Mouse (Mus musculus): ENCODE data around the gene Jsrp1. TPM values are rescaled to one million over a fixed set of nuclear protein-coding genes. Genes with fewer than 3 reads are reported as not detected.

Gene Jsrp1
- total RNA-seq, 4 experiments from 2014 or later: 0.47 to 1.6 (median 0.75) TPM

GRCm38 (mm10) chr10:80810084-80810483, 3.2 kb downstream of the Jsrp1 start:
- DNase-seq (ENCODE audit: low spot score): no peak

- DNase-seq (ENCODE audit: low spot score): no peak
Observed at GRCm38 (mm10) chr10:80808985-80809632, 4.2 kb downstream of the Jsrp1 start.

- no peak for DNase-seq (ENCODE audit: low spot score)
Observed at GRCm38 (mm10) chr10:80808099-80808984, 5.0 kb downstream of the Jsrp1 start.

- peak; percentile 66 for DNase-seq (ENCODE audit: low spot score)
Observed at GRCm38 (mm10) chr10:80807057-80807627, 6.2 kb downstream of the Jsrp1 start.

- DNase-seq (ENCODE audit: low spot score): no peak
Observed at GRCm38 (mm10) chr10:80806341-80807056, 6.8 kb downstream of the Jsrp1 start.

GRCm38 (mm10) chr10:80805925-80806324, 7.4 kb downstream of the Jsrp1 start:
- DNase-seq (ENCODE audit: low spot score): peak; percentile 47

- no peak for DNase-seq (ENCODE audit: low spot score)
Observed at GRCm38 (mm10) chr10:80805322-80805721, 8.0 kb downstream of the Jsrp1 start.

- no peak for DNase-seq (ENCODE audit: low spot score)
Observed at GRCm38 (mm10) chr10:80804916-80805315, 8.4 kb downstream of the Jsrp1 start, which contains the start of gene Amh. TSS of gene Amh (plus strand) at chr10:80805243.

- no peak for DNase-seq (ENCODE audit: low spot score)
Observed at GRCm38 (mm10) chr10:80804340-80804739, 9.0 kb downstream of the Jsrp1 start.

GRCm38 (mm10) chr10:80802996-80803395, 10.3 kb downstream of the Jsrp1 start:
- DNase-seq (ENCODE audit: low spot score): no peak

- no peak for DNase-seq (ENCODE audit: low spot score)
Observed at GRCm38 (mm10) chr10:80802204-80802912, 10.9 kb downstream of the Jsrp1 start.

GRCm38 (mm10) chr10:80799070-80799566, 14.2 kb downstream of the Jsrp1 start:
- DNase-seq (ENCODE audit: low spot score): no peak

- peak; percentile 94 for DNase-seq (ENCODE audit: low spot score)
Observed at GRCm38 (mm10) chr10:80798150-80799006, 14.9 kb downstream of the Jsrp1 start, which contains the start of the genes Sf3a2 and Plekhj1. TSS of gene Sf3a2 (plus strand) at chr10:80798198. TSS of gene Plekhj1 (minus strand) at chr10:80798626.

- no peak for DNase-seq (ENCODE audit: low spot score)
Observed at GRCm38 (mm10) chr10:80797186-80798149, 15.8 kb downstream of the Jsrp1 start.

GRCm38 (mm10) chr10:80796307-80796848, 16.9 kb downstream of the Jsrp1 start:
- no peak for DNase-seq (ENCODE audit: low spot score)

- no peak for DNase-seq (ENCODE audit: low spot score)
Observed at GRCm38 (mm10) chr10:80794750-80795149, 18.5 kb downstream of the Jsrp1 start.

- DNase-seq (ENCODE audit: low spot score): no peak
Observed at GRCm38 (mm10) chr10:80793803-80794202, 19.5 kb downstream of the Jsrp1 start.

Measured in heart, adult 8-10 months (tissue).